Mouse (Mus musculus) heart, embryonic 13.5 days (tissue): ENCODE measurements at regions not wholly inside any gene's neighbourhood (a gene's known extent, or its start where the extent isn't known, plus 50 kb on each side); places are given as distances from the start of the nearest gene placed in this dataset.
A peak's percentile ranks its signal among the peaks of the same experiment; 100 is the strongest.

ENCODE experiments used
- ATAC-seq: fragments of 200-750 bp; cut with Nextera tagmentation; 2 replicates; pipeline ENCODE4 v1.8.0; 2017; ENCODE audit warnings: moderate TSS enrichment; ENCODE audit not compliant: insufficient number of reproducible peaks, low FRiP score, low TSS enrichment; ENCODE audit errors: extremely low read depth
- H3K27ac ChIP-seq: fragments of 300-500 bp; sonication (generic); replicated peaks from 2 replicates; pipeline ENCODE4 v1.5.1; 2015; ENCODE audit warnings: moderate library complexity, mild to moderate bottlenecking, inconsistent platforms
- H3K27me3 ChIP-seq: fragments of 300-500 bp; sonication (generic); replicated peaks from 2 replicates; pipeline ENCODE4 v1.6.1; 2015; ENCODE audit warnings: mild to moderate bottlenecking, inconsistent platforms
- H3K36me3 ChIP-seq: fragments of 300-500 bp; sonication (generic); 2 replicates; pipeline ENCODE4 v1.6.1; 2015; ENCODE audit warnings: mild to moderate bottlenecking, inconsistent platforms
- H3K4me1 ChIP-seq: fragments of 300-500 bp; sonication (generic); 2 replicates; pipeline ENCODE4 v1.6.1; 2015; ENCODE audit warnings: inconsistent platforms
- H3K4me2 ChIP-seq: fragments of 300-500 bp; sonication (generic); 2 replicates; pipeline ENCODE4 v1.6.1; 2015; ENCODE audit warnings: inconsistent platforms, mild to moderate bottlenecking, moderate library complexity
- H3K4me3 ChIP-seq: fragments of 300-500 bp; sonication (generic); 2 replicates; pipeline ENCODE4 v1.5.1; 2015; ENCODE audit warnings: moderate library complexity, mild to moderate bottlenecking, inconsistent platforms
- H3K9ac ChIP-seq: fragments of 300-500 bp; sonication (generic); 2 replicates; pipeline ENCODE4 v1.6.1; 2015; ENCODE audit warnings: inconsistent platforms, mild to moderate bottlenecking, moderate library complexity
- H3K9me3 ChIP-seq: fragments of 300-500 bp; sonication (generic); 2 replicates; pipeline ENCODE4 v1.6.1; 2016; ENCODE audit warnings: inconsistent platforms
- WGBS: fragments of 180-500 bp; shearing (Covaris S2); methylation state at CpG from one replicate; pipeline ENCODE4 v1.1.7; 2015; ENCODE audit warnings: mixed read lengths; 5-methylcytosine and 5-hydroxymethylcytosine counted together

GRCm38 (mm10) chr16:30757556-30757955 is 158.0 kb downstream of the Fam43a start:
- H3K4me2 ChIP-seq: no peak overlapping the region
- no peak overlapping the region for H3K9ac ChIP-seq
- H3K9me3 ChIP-seq: no peaks in the 10 kb centered on the region
- no peak for ATAC-seq
- H3K4me3 ChIP-seq: no peak overlapping the region
- no peaks in the 10 kb centered on the region for H3K4me1 ChIP-seq
- no peak overlapping the region for H3K27ac ChIP-seq
- H3K36me3 ChIP-seq: no peaks in the 10 kb centered on the region
- H3K27me3 ChIP-seq: no peaks in the 10 kb centered on the region
- WGBS: 82% methylated on average over 3 of the region's 3 CpGs

- no peak for ATAC-seq
- Histone ChIP-seq H3K4me2 (no peak overlapping the region), H3K9me3 (no peaks in the 10 kb centered on the region), H3K9ac (no peak overlapping the region), H3K27ac (no peak overlapping the region), H3K27me3 (no peaks in the 10 kb centered on the region), H3K4me3 (no peak overlapping the region), H3K36me3 (no peaks in the 10 kb centered on the region), H3K4me1 (no peaks in the 10 kb centered on the region)
- WGBS: 79% methylated on average over 6 of the region's 6 CpGs
Observed at GRCm38 (mm10) chr16:30758041-30758440, 158.5 kb downstream of the Fam43a start.

- ATAC-seq: no peak
- Histone ChIP-seq H3K4me2 (no peak overlapping the region), H3K36me3 (no peaks in the 10 kb centered on the region), H3K4me1 (no peaks in the 10 kb centered on the region), H3K27me3 (no peaks in the 10 kb centered on the region), H3K4me3 (no peak overlapping the region), H3K9ac (no peak overlapping the region), H3K27ac (no peak overlapping the region), H3K9me3 (no peaks in the 10 kb centered on the region)
- 81% methylated on average over 8 of the region's 8 CpGs for WGBS
Observed at GRCm38 (mm10) chr16:30759503-30759902, 160.0 kb downstream of the Fam43a start.

GRCm38 (mm10) chr16:30761201-30761710 is 161.7 kb downstream of the Fam43a start:
- no peak overlapping the region for H3K9ac ChIP-seq
- WGBS: 55% methylated on average over 8 of the region's 8 CpGs
- H3K36me3 ChIP-seq: no peaks in the 10 kb centered on the region
- no peaks in the 10 kb centered on the region for H3K9me3 ChIP-seq
- H3K4me2 ChIP-seq: no peak overlapping the region
- no peak overlapping the region for H3K27ac ChIP-seq
- no peaks in the 10 kb centered on the region for H3K4me1 ChIP-seq
- H3K4me3 ChIP-seq: no peak overlapping the region
- ATAC-seq: no peak
- no peaks in the 10 kb centered on the region for H3K27me3 ChIP-seq

- H3K4me1 ChIP-seq: peaks cover under 1% of the 10 kb centered on the region; the same call in 1 of the 2 replicates
- H3K27ac ChIP-seq: no peak overlapping the region
- H3K9me3 ChIP-seq: no peaks in the 10 kb centered on the region
- H3K4me2 ChIP-seq: no peak overlapping the region
- no peaks in the 10 kb centered on the region for H3K27me3 ChIP-seq
- H3K9ac ChIP-seq: no peak overlapping the region
- no peaks in the 10 kb centered on the region for H3K36me3 ChIP-seq
- WGBS: 72% methylated on average over 14 of the region's 14 CpGs
- no peak overlapping the region for H3K4me3 ChIP-seq
- no peak for ATAC-seq
Observed at GRCm38 (mm10) chr16:30762898-30763595, 163.5 kb downstream of the Fam43a start.

GRCm38 (mm10) chr16:30765591-30765990 is 166.1 kb downstream of the Fam43a start:
- H3K27ac ChIP-seq: no peak overlapping the region
- H3K4me1 ChIP-seq: peaks cover 17% of the 10 kb centered on the region
- no peaks in the 10 kb centered on the region for H3K36me3 ChIP-seq
- H3K4me3 ChIP-seq: no peak overlapping the region
- no peak overlapping the region for H3K9ac ChIP-seq
- H3K27me3 ChIP-seq: no peaks in the 10 kb centered on the region
- ATAC-seq: no peak
- no peaks in the 10 kb centered on the region for H3K9me3 ChIP-seq
- WGBS: 72% methylated on average over 4 of the region's 4 CpGs
- no peak overlapping the region for H3K4me2 ChIP-seq

GRCm38 (mm10) chr16:30769007-30769442 is 169.5 kb downstream of the Fam43a start:
- Histone ChIP-seq H3K9me3 (no peaks in the 10 kb centered on the region), H3K9ac (peak overlapping the region; percentile 0; the same call in 1 of the 2 replicates), H3K36me3 (no peaks in the 10 kb centered on the region), H3K4me2 (peak overlapping the region; percentile 31), H3K27me3 (no peaks in the 10 kb centered on the region), H3K27ac (peak overlapping the region; percentile 65), H3K4me1 (peaks cover 20% of the 10 kb centered on the region), H3K4me3 (no peak overlapping the region)
- no peak for ATAC-seq
- WGBS: 8% methylated on average over 5 of the region's 5 CpGs

GRCm38 (mm10) chr16:30769467-30769866 is 169.9 kb downstream of the Fam43a start:
- Histone ChIP-seq H3K36me3 (no peaks in the 10 kb centered on the region), H3K4me2 (peak overlapping the region; percentile 31), H3K9ac (peak overlapping the region; percentile 0; the same call in 1 of the 2 replicates), H3K9me3 (no peaks in the 10 kb centered on the region), H3K4me1 (peaks cover 20% of the 10 kb centered on the region), H3K4me3 (no peak overlapping the region), H3K27me3 (no peaks in the 10 kb centered on the region), H3K27ac (peak overlapping the region; percentile 65)
- 6% methylated on average over 11 of the region's 11 CpGs for WGBS
- ATAC-seq: no peak

- 57% methylated on average over 3 of the region's 3 CpGs for WGBS
Observed at GRCm38 (mm10) chr16:30772802-30773201, 173.3 kb downstream of the Fam43a start.

GRCm38 (mm10) chr16:30774951-30775661 is 175.6 kb downstream of the Fam43a start:
- Histone ChIP-seq H3K27me3 (no peaks in the 10 kb centered on the region), H3K36me3 (no peaks in the 10 kb centered on the region), H3K4me1 (peaks cover 27% of the 10 kb centered on the region), H3K9me3 (no peaks in the 10 kb centered on the region), H3K4me2 (no peak overlapping the region), H3K9ac (no peak overlapping the region), H3K27ac (no peak overlapping the region), H3K4me3 (no peak overlapping the region)
- no peak for ATAC-seq
- 49% methylated on average over 14 of the region's 14 CpGs for WGBS

More at GRCm38 (mm10) chr16:30772802-30773201, 173.3 kb downstream of the Fam43a start:
- ATAC-seq: no peak
- no peak overlapping the region for H3K4me2 ChIP-seq
- H3K9me3 ChIP-seq: no peaks in the 10 kb centered on the region
- H3K27ac ChIP-seq: no peak overlapping the region
- no peaks in the 10 kb centered on the region for H3K36me3 ChIP-seq
- H3K4me3 ChIP-seq: no peak overlapping the region
- peaks cover 42% of the 10 kb centered on the region for H3K4me1 ChIP-seq
- no peak overlapping the region for H3K9ac ChIP-seq
- no peaks in the 10 kb centered on the region for H3K27me3 ChIP-seq

- Histone ChIP-seq H3K4me2 (no peak overlapping the region), H3K9ac (peak overlapping the region; percentile 28; the same call in 1 of the 2 replicates)
- ATAC-seq: peak; percentile 18; the same call in 1 of the 2 replicates
Observed at GRCm38 (mm10) chr16:30775740-30776700, 176.5 kb downstream of the Fam43a start.

More at GRCm38 (mm10) chr16:30775740-30776700, 176.5 kb downstream of the Fam43a start:
- Histone ChIP-seq H3K4me3 (no peak overlapping the region), H3K27me3 (no peaks in the 10 kb centered on the region), H3K27ac (no peak overlapping the region), H3K36me3 (no peaks in the 10 kb centered on the region), H3K9me3 (no peaks in the 10 kb centered on the region), H3K4me1 (peaks cover 27% of the 10 kb centered on the region)
- WGBS: 45% methylated on average over 21 of the region's 21 CpGs
